Mouse (Mus musculus): ENCODE measurements around the gene Fam13c. TPM values are rescaled to one million over a fixed set of nuclear protein-coding genes. Genes with fewer than 3 reads are reported as not detected.
"Not testable (repeated sequence)": the region's sequence is repeated elsewhere in the genome, so short reads cannot be mapped to it uniquely, and the experiment has no call there.

Gene Fam13c
- polyA plus RNA-seq, 1 experiment from 2014 or later: 24.7 TPM

DNA sequence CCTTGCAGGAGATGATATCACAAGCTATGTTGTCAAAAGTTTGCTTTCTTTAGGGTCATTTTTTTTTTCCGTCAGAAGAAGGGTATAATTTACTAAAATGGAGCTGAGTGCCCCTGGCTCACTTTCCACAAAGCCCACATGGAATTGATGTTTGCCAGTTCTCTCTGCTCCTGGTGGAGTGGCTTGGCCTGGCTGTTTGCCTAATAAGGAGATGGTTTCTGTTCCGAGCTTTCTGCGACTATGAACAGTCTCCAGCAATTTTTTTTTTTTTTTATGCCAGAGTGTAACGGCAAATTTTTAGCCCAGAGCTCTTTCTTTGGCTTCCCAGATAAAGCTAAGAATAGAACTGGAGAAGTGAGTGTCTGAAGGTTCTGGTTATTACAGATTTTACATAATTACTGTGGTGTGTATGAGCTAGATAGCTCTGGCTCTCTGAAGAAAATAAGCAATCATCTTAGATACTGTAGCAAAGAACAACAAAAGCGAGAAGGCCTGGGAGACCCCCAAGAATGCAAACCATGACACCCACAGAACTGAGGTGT is 12.1 kb upstream of the Fam13c start:
- Histone ChIP-seq H3K9ac (ENCODE audit: low read depth, low read length) (no peak overlapping the region), H3K4me3 (ENCODE audit: low read length) (no peak overlapping the region), H3K27ac (ENCODE audit: low read depth, low read length) (no peak overlapping the region), H3K9me3 (ENCODE audit: control insufficient read depth, low read length) (no peaks in the 10 kb centered on the region), H3K36me3 (ENCODE audit: control insufficient read depth, insufficient read depth, low read length) (no peaks in the 10 kb centered on the region), H3K4me1 (ENCODE audit: control insufficient read depth, insufficient read depth, low read depth, low read length) (peaks cover 2% of the 10 kb centered on the region; the same call in 1 of the 2 replicates), H3K27me3 (replicated peaks; ENCODE audit: control insufficient read depth, insufficient read depth, low read length) (no peaks in the 10 kb centered on the region), H3K4me2 (ENCODE audit: low read length) (no peak overlapping the region)
- 68% methylated on average over 5 of the region's 5 CpGs for WGBS
- no peak for ATAC-seq

GRCm38 (mm10) chr10:70429341-70429740 is 10.9 kb upstream of the Fam13c start:
- H3K4me3 ChIP-seq (ENCODE audit: low read length): no peak overlapping the region
- no peaks in the 10 kb centered on the region for H3K9me3 ChIP-seq (ENCODE audit: control insufficient read depth, low read length)
- no peak for ATAC-seq
- H3K4me1 ChIP-seq (ENCODE audit: control insufficient read depth, insufficient read depth, low read depth, low read length): peaks cover 2% of the 10 kb centered on the region; the same call in 1 of the 2 replicates
- H3K36me3 ChIP-seq (ENCODE audit: control insufficient read depth, insufficient read depth, low read length): no peaks in the 10 kb centered on the region
- H3K4me2 ChIP-seq (ENCODE audit: low read length): no peak overlapping the region
- H3K9ac ChIP-seq (ENCODE audit: low read depth, low read length): no peak overlapping the region
- WGBS: 93% methylated on average over 9 of the region's 9 CpGs
- no peak overlapping the region for H3K27ac ChIP-seq (ENCODE audit: low read depth, low read length)
- H3K27me3 ChIP-seq (replicated peaks; ENCODE audit: control insufficient read depth, insufficient read depth, low read length): no peaks in the 10 kb centered on the region

- 91% methylated on average over 3 of the region's 3 CpGs for WGBS
- Histone ChIP-seq H3K4me2 (ENCODE audit: low read length) (no peak overlapping the region), H3K4me1 (ENCODE audit: control insufficient read depth, insufficient read depth, low read depth, low read length) (no peaks in the 10 kb centered on the region), H3K4me3 (ENCODE audit: low read length) (no peak overlapping the region), H3K27me3 (replicated peaks; ENCODE audit: control insufficient read depth, insufficient read depth, low read length) (no peaks in the 10 kb centered on the region), H3K27ac (ENCODE audit: low read depth, low read length) (no peak overlapping the region), H3K9me3 (ENCODE audit: control insufficient read depth, low read length) (no peaks in the 10 kb centered on the region), H3K9ac (ENCODE audit: low read depth, low read length) (no peak overlapping the region), H3K36me3 (ENCODE audit: control insufficient read depth, insufficient read depth, low read length) (no peaks in the 10 kb centered on the region)
- ATAC-seq: no peak
Measured at GRCm38 (mm10) chr10:70433334-70433733, 6.9 kb upstream of the Fam13c start.

- H3K9me3 ChIP-seq (ENCODE audit: control insufficient read depth, low read length); H3K4me2 ChIP-seq (ENCODE audit: low read length); ATAC-seq; H3K4me3 ChIP-seq (ENCODE audit: low read length); H3K4me1 ChIP-seq (ENCODE audit: control insufficient read depth, insufficient read depth, low read depth, low read length); H3K36me3 ChIP-seq (ENCODE audit: control insufficient read depth, insufficient read depth, low read length); H3K27ac ChIP-seq (ENCODE audit: low read depth, low read length); H3K27me3 ChIP-seq (replicated peaks; ENCODE audit: control insufficient read depth, insufficient read depth, low read length); H3K9ac ChIP-seq (ENCODE audit: low read depth, low read length): not testable (repeated sequence)
- WGBS: 88% methylated on average over 5 of the region's 5 CpGs
Measured at GRCm38 (mm10) chr10:70433736-70434135, 6.5 kb upstream of the Fam13c start.

GRCm38 (mm10) chr10:70436656-70437055 is 3.6 kb upstream of the Fam13c start:
- WGBS: 82% methylated on average over 4 of the region's 4 CpGs
- no peak overlapping the region for H3K27ac ChIP-seq (ENCODE audit: low read depth, low read length)
- no peaks in the 10 kb centered on the region for H3K9me3 ChIP-seq (ENCODE audit: control insufficient read depth, low read length)
- H3K4me1 ChIP-seq (ENCODE audit: control insufficient read depth, insufficient read depth, low read depth, low read length): peaks cover 5% of the 10 kb centered on the region
- no peak for ATAC-seq
- no peak overlapping the region for H3K9ac ChIP-seq (ENCODE audit: low read depth, low read length)
- no peaks in the 10 kb centered on the region for H3K27me3 ChIP-seq (replicated peaks; ENCODE audit: control insufficient read depth, insufficient read depth, low read length)
- no peak overlapping the region for H3K4me3 ChIP-seq (ENCODE audit: low read length)
- H3K4me2 ChIP-seq (ENCODE audit: low read length): no peak overlapping the region
- no peaks in the 10 kb centered on the region for H3K36me3 ChIP-seq (ENCODE audit: control insufficient read depth, insufficient read depth, low read length)

DNA sequence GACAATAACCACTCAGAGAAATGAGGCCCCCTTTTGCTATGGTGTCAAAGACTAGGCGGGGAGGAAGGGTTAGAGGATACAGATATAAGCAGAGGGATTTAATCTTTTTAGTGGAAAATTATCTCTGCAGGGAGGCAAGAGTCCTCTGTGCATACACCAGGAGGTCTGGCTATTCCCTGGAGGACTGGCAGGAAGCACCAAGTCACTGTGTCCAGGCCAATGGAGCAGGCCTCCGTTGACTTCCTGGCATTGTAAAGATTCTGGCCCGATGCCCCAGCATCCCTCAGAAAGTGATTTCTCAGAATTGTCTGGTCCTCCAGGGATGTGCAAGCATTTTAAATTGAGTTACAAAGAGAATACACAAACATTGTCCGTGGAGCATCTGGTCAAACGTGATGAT is 3.0 kb upstream of the Fam13c start:
- Histone ChIP-seq H3K27ac (ENCODE audit: low read depth, low read length) (no peak overlapping the region), H3K4me3 (ENCODE audit: low read length) (no peak overlapping the region), H3K9ac (ENCODE audit: low read depth, low read length) (no peak overlapping the region), H3K4me2 (ENCODE audit: low read length) (no peak overlapping the region), H3K4me1 (ENCODE audit: control insufficient read depth, insufficient read depth, low read depth, low read length) (peaks cover 11% of the 10 kb centered on the region), H3K36me3 (ENCODE audit: control insufficient read depth, insufficient read depth, low read length) (no peaks in the 10 kb centered on the region), H3K9me3 (ENCODE audit: control insufficient read depth, low read length) (no peaks in the 10 kb centered on the region), H3K27me3 (replicated peaks; ENCODE audit: control insufficient read depth, insufficient read depth, low read length) (no peaks in the 10 kb centered on the region)
- ATAC-seq: no peak
- whole genome bisulfite sequencing: 59% methylated on average over 5 of the region's 5 CpGs

GRCm38 (mm10) chr10:70440639-70441461 is 569 bp downstream of the Fam13c start:
- Histone ChIP-seq H3K4me1 (ENCODE audit: control insufficient read depth, insufficient read depth, low read depth, low read length) (peaks cover 29% of the 10 kb centered on the region), H3K4me3 (ENCODE audit: low read length) (peak overlapping the region; percentile 64), H3K9ac (ENCODE audit: low read depth, low read length) (peak overlapping the region; percentile 82), H3K36me3 (ENCODE audit: control insufficient read depth, insufficient read depth, low read length) (no peaks in the 10 kb centered on the region), H3K9me3 (ENCODE audit: control insufficient read depth, low read length) (no peaks in the 10 kb centered on the region), H3K27ac (ENCODE audit: low read depth, low read length) (peak overlapping the region; percentile 84), H3K4me2 (ENCODE audit: low read length) (peak overlapping the region; percentile 65), H3K27me3 (replicated peaks; ENCODE audit: control insufficient read depth, insufficient read depth, low read length) (no peaks in the 10 kb centered on the region)
- peak; percentile 94 for ATAC-seq
- WGBS: under 1% methylated on average over 43 of the region's 44 CpGs

DNA sequence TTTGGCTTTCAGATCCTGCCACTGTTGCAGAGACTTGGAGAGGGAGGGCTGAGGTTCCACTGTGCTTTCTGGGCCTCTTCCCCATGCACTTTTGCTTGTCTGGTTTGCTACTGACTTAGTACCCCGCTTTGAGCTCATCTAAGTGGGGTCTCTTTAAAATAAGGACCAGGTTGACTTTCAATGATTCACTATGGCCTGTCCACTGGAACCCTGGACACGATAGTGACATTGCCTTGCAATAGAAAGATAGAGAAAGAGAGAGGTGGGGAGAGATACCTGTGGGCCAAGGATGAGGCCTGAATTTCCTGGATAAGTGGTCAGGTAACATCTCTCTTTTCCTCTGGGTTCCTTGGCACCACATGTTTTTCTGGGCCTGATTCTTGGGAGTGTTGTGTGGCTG is 1.9 kb downstream of the Fam13c start:
- Histone ChIP-seq H3K9me3 (ENCODE audit: control insufficient read depth, low read length) (no peaks in the 10 kb centered on the region), H3K4me2 (ENCODE audit: low read length) (peak overlapping the region; percentile 65), H3K4me3 (ENCODE audit: low read length) (peak overlapping the region; percentile 64), H3K36me3 (ENCODE audit: control insufficient read depth, insufficient read depth, low read length) (no peaks in the 10 kb centered on the region), H3K4me1 (ENCODE audit: control insufficient read depth, insufficient read depth, low read depth, low read length) (peaks cover 29% of the 10 kb centered on the region), H3K27me3 (replicated peaks; ENCODE audit: control insufficient read depth, insufficient read depth, low read length) (no peaks in the 10 kb centered on the region), H3K9ac (ENCODE audit: low read depth, low read length) (peak overlapping the region; percentile 45; the same call in 1 of the 2 replicates), H3K27ac (ENCODE audit: low read depth, low read length) (no peak overlapping the region)
- no peak for ATAC-seq
- 87% methylated on average over 2 of the region's 2 CpGs for WGBS

- no peak overlapping the region for H3K4me3 ChIP-seq (ENCODE audit: low read length)
- H3K9me3 ChIP-seq (ENCODE audit: control insufficient read depth, low read length): no peaks in the 10 kb centered on the region
- no peak overlapping the region for H3K9ac ChIP-seq (ENCODE audit: low read depth, low read length)
Measured at GRCm38 (mm10) chr10:70442623-70443022, 2.3 kb downstream of the Fam13c start.

More at GRCm38 (mm10) chr10:70442623-70443022, 2.3 kb downstream of the Fam13c start:
- WGBS: 78% methylated on average over 5 of the region's 5 CpGs
- Histone ChIP-seq H3K27ac (ENCODE audit: low read depth, low read length) (no peak overlapping the region), H3K27me3 (replicated peaks; ENCODE audit: control insufficient read depth, insufficient read depth, low read length) (no peaks in the 10 kb centered on the region), H3K4me2 (ENCODE audit: low read length) (peak overlapping the region; percentile 65), H3K4me1 (ENCODE audit: control insufficient read depth, insufficient read depth, low read depth, low read length) (peaks cover 29% of the 10 kb centered on the region), H3K36me3 (ENCODE audit: control insufficient read depth, insufficient read depth, low read length) (no peaks in the 10 kb centered on the region)
- ATAC-seq: no peak
